Mouse (Mus musculus): ENCODE data around the gene Aanat. TPM values are rescaled to one million over a fixed set of nuclear protein-coding genes. Genes with fewer than 3 reads are reported as not detected.

Gene Aanat
- polyA plus RNA-seq, 1 experiment = not detected

- H3K9me3 ChIP-seq (ENCODE audit: control insufficient read depth, low read length) = no peaks in the 10 kb centered on the region
- TF ChIP-seq TAL1 (IDR thresholded peaks at IDR 0.05; ENCODE audit: low read length) (no peak), GATA1 (IDR thresholded peaks at IDR 0.05; ENCODE audit: low read length) (no peak)
- no peaks in the 10 kb centered on the region for H3K27me3 ChIP-seq (ENCODE audit: control insufficient read depth)
- peaks cover 80% of the 10 kb centered on the region for H3K4me1 ChIP-seq (ENCODE audit: control insufficient read depth)
- peaks cover 75% of the 10 kb centered on the region for H3K36me3 ChIP-seq (ENCODE audit: control insufficient read depth)
- H3K4me3 ChIP-seq (replicated peaks) = no peak overlapping the region
Measured at GRCm38 (mm10) chr11:116612554-116612953, 26.3 kb downstream of the Aanat start.

- Histone ChIP-seq H3K4me1 (ENCODE audit: control insufficient read depth) (peaks cover 84% of the 10 kb centered on the region), H3K9me3 (ENCODE audit: control insufficient read depth, low read length) (no peaks in the 10 kb centered on the region), H3K27me3 (ENCODE audit: control insufficient read depth) (no peaks in the 10 kb centered on the region), H3K36me3 (ENCODE audit: control insufficient read depth) (peaks cover 75% of the 10 kb centered on the region), H3K4me3 (replicated peaks) (no peak overlapping the region)
- no peak for TF ChIP-seq GATA1 (IDR thresholded peaks at IDR 0.05; ENCODE audit: low read length)
- TF ChIP-seq TAL1 (IDR thresholded peaks at IDR 0.05; ENCODE audit: low read length) = no peak
Measured at GRCm38 (mm10) chr11:116613234-116613633, 27.0 kb downstream of the Aanat start.

GRCm38 (mm10) chr11:116615735-116616437 is 29.7 kb downstream of the Aanat start:
- H3K36me3 ChIP-seq (ENCODE audit: control insufficient read depth) = peaks cover 72% of the 10 kb centered on the region
- no peaks in the 10 kb centered on the region for H3K9me3 ChIP-seq (ENCODE audit: control insufficient read depth, low read length)
- peak; percentile 71 for TF ChIP-seq GATA1 (IDR thresholded peaks at IDR 0.05; ENCODE audit: low read length)
- peak; percentile 52; the same call in 2 of the 3 replicates for TF ChIP-seq TAL1 (IDR thresholded peaks at IDR 0.05; ENCODE audit: low read length)
- peak overlapping the region; percentile 65 for H3K4me3 ChIP-seq (replicated peaks)
- no peaks in the 10 kb centered on the region for H3K27me3 ChIP-seq (ENCODE audit: control insufficient read depth)
- peaks cover 97% of the 10 kb centered on the region for H3K4me1 ChIP-seq (ENCODE audit: control insufficient read depth)

- H3K4me3 ChIP-seq (replicated peaks) = peak overlapping the region; percentile 65
- peaks cover 74% of the 10 kb centered on the region for H3K36me3 ChIP-seq (ENCODE audit: control insufficient read depth)
- no peaks in the 10 kb centered on the region for H3K27me3 ChIP-seq (ENCODE audit: control insufficient read depth)
Measured at GRCm38 (mm10) chr11:116616438-116617118, 30.3 kb downstream of the Aanat start.

GRCm38 (mm10) chr11:116617641-116618040 is 31.4 kb downstream of the Aanat start:
- no peaks in the 10 kb centered on the region for H3K27me3 ChIP-seq (ENCODE audit: control insufficient read depth)
- H3K4me1 ChIP-seq (ENCODE audit: control insufficient read depth) = peaks cover 100% of the 10 kb centered on the region
- no peak for TF ChIP-seq GATA1 (IDR thresholded peaks at IDR 0.05; ENCODE audit: low read length)
- no peak overlapping the region for H3K4me3 ChIP-seq (replicated peaks)
- no peaks in the 10 kb centered on the region for H3K9me3 ChIP-seq (ENCODE audit: control insufficient read depth, low read length)
- peaks cover 73% of the 10 kb centered on the region for H3K36me3 ChIP-seq (ENCODE audit: control insufficient read depth)

More at GRCm38 (mm10) chr11:116616438-116617118, 30.3 kb downstream of the Aanat start:
- Histone ChIP-seq H3K9me3 (ENCODE audit: control insufficient read depth, low read length) (no peaks in the 10 kb centered on the region), H3K4me1 (ENCODE audit: control insufficient read depth) (peaks cover 100% of the 10 kb centered on the region)
- TF ChIP-seq GATA1 (IDR thresholded peaks at IDR 0.05; ENCODE audit: low read length) (no peak), TAL1 (IDR thresholded peaks at IDR 0.05; ENCODE audit: low read length) (no peak)

GRCm38 (mm10) chr11:116618666-116619065 is 32.4 kb downstream of the Aanat start:
- Histone ChIP-seq H3K36me3 (ENCODE audit: control insufficient read depth) (peaks cover 63% of the 10 kb centered on the region), H3K4me1 (ENCODE audit: control insufficient read depth) (peaks cover 100% of the 10 kb centered on the region), H3K27me3 (ENCODE audit: control insufficient read depth) (no peaks in the 10 kb centered on the region), H3K9me3 (ENCODE audit: control insufficient read depth, low read length) (no peaks in the 10 kb centered on the region), H3K4me3 (replicated peaks) (no peak overlapping the region)
- TF ChIP-seq TAL1 (IDR thresholded peaks at IDR 0.05; ENCODE audit: low read length) (no peak), GATA1 (IDR thresholded peaks at IDR 0.05; ENCODE audit: low read length) (no peak)

- Histone ChIP-seq H3K4me3 (replicated peaks) (peak overlapping the region; percentile 80), H3K9me3 (ENCODE audit: control insufficient read depth, low read length) (no peaks in the 10 kb centered on the region), H3K36me3 (ENCODE audit: control insufficient read depth) (peaks cover 59% of the 10 kb centered on the region), H3K4me1 (ENCODE audit: control insufficient read depth) (peaks cover 100% of the 10 kb centered on the region), H3K27me3 (ENCODE audit: control insufficient read depth) (no peaks in the 10 kb centered on the region)
- TF ChIP-seq GATA1 (IDR thresholded peaks at IDR 0.05; ENCODE audit: low read length) = no peak
- TF ChIP-seq TAL1 (IDR thresholded peaks at IDR 0.05; ENCODE audit: low read length) = no peak
Measured at GRCm38 (mm10) chr11:116619156-116619555, 32.9 kb downstream of the Aanat start.

- no peaks in the 10 kb centered on the region for H3K9me3 ChIP-seq (ENCODE audit: control insufficient read depth, low read length)
- no peaks in the 10 kb centered on the region for H3K27me3 ChIP-seq (ENCODE audit: control insufficient read depth)
- peak overlapping the region; percentile 80 for H3K4me3 ChIP-seq (replicated peaks)
- H3K4me1 ChIP-seq (ENCODE audit: control insufficient read depth) = peaks cover 100% of the 10 kb centered on the region
- H3K36me3 ChIP-seq (ENCODE audit: control insufficient read depth) = peaks cover 56% of the 10 kb centered on the region
- no peak for TF ChIP-seq GATA1 (IDR thresholded peaks at IDR 0.05; ENCODE audit: low read length)
- no peak for TF ChIP-seq TAL1 (IDR thresholded peaks at IDR 0.05; ENCODE audit: low read length)
Measured at GRCm38 (mm10) chr11:116619561-116619960, 33.3 kb downstream of the Aanat start.

- H3K36me3 ChIP-seq (ENCODE audit: control insufficient read depth) = peaks cover 51% of the 10 kb centered on the region
- H3K27me3 ChIP-seq (ENCODE audit: control insufficient read depth) = no peaks in the 10 kb centered on the region
- H3K4me1 ChIP-seq (ENCODE audit: control insufficient read depth) = peaks cover 100% of the 10 kb centered on the region
- TF ChIP-seq GATA1 (IDR thresholded peaks at IDR 0.05; ENCODE audit: low read length) (peak; percentile 74), TAL1 (IDR thresholded peaks at IDR 0.05; ENCODE audit: low read length) (peak; percentile 44)
- no peaks in the 10 kb centered on the region for H3K9me3 ChIP-seq (ENCODE audit: control insufficient read depth, low read length)
- H3K4me3 ChIP-seq (replicated peaks) = peak overlapping the region; percentile 80
Measured at GRCm38 (mm10) chr11:116620073-116620472, 33.8 kb downstream of the Aanat start.

Data from erythroblast, embryonic 14.5 days (primary cell).